Mouse (Mus musculus) forebrain, embryonic 16.5 days (tissue): ENCODE results near the gene Lrmda. TPM values are rescaled to one million over a fixed set of nuclear protein-coding genes. Genes with fewer than 3 reads are reported as not detected.

Experiments used
- ATAC-seq: fragments of 200-750 bp; cut with Nextera tagmentation; 2 replicates; pipeline ENCODE4 v1.8.0; 2017; ENCODE audit warnings: mild to moderate bottlenecking, moderate library complexity
- H3K27ac ChIP-seq: fragments of 300-500 bp; sonication (generic); 2 replicates; pipeline ENCODE4 v1.5.1; 2014; ENCODE audit warnings: low read length, control low read depth
- H3K27me3 ChIP-seq: fragments of 300-500 bp; sonication (generic); replicated peaks from 2 replicates; pipeline ENCODE4 v1.6.1; 2014; ENCODE audit warnings: low read length; ENCODE audit not compliant: control insufficient read depth, insufficient read depth
- H3K36me3 ChIP-seq: fragments of 300-500 bp; sonication (generic); 2 replicates; pipeline ENCODE4 v1.6.1; 2014; ENCODE audit not compliant: control insufficient read depth, insufficient read depth
- H3K4me1 ChIP-seq: fragments of 300-500 bp; sonication (generic); replicated peaks from 2 replicates; pipeline ENCODE4 v1.6.1; 2014; ENCODE audit warnings: low read length; ENCODE audit not compliant: control insufficient read depth, insufficient read depth
- H3K4me2 ChIP-seq: fragments of 300-500 bp; sonication (generic); 2 replicates; pipeline ENCODE4 v1.6.1; 2014; ENCODE audit warnings: mild to moderate bottlenecking, low read length, control low read depth
- H3K4me3 ChIP-seq: fragments of 300-500 bp; sonication (generic); replicated peaks from 2 replicates; pipeline ENCODE4 v1.5.1; 2014; ENCODE audit warnings: mild to moderate bottlenecking, low read length, control low read depth
- H3K9ac ChIP-seq: fragments of 300-500 bp; sonication (generic); replicated peaks from 2 replicates; pipeline ENCODE4 v1.6.1; 2014; ENCODE audit warnings: low read depth, low read length, control low read depth
- H3K9me3 ChIP-seq: fragments of 300-500 bp; sonication (generic); 2 replicates; pipeline ENCODE4 v1.6.1; 2016; ENCODE audit warnings: low read length; ENCODE audit not compliant: control insufficient read depth
- WGBS: fragments of 180-500 bp; shearing (Covaris S2); extraction: QIAGEN DNeasy Blood & Tissue Kit; methylation state at CpG from one replicate; pipeline ENCODE4 v1.1.7; 2014; 5-methylcytosine and 5-hydroxymethylcytosine counted together
- polyA plus RNA-seq: library from polyadenylated mRNA; unstranded; fragments of >200 nt; fragmentation: Nextera tagmentation; extraction: Ambion mirVana; gene quantifications from 2 replicates; pipeline ENCODE4 v1.2.1, GENCODE M21; 2015

Lrmda gene
- polyA plus RNA-seq, 1 experiment from 2014 or later, result not detected

DNA sequence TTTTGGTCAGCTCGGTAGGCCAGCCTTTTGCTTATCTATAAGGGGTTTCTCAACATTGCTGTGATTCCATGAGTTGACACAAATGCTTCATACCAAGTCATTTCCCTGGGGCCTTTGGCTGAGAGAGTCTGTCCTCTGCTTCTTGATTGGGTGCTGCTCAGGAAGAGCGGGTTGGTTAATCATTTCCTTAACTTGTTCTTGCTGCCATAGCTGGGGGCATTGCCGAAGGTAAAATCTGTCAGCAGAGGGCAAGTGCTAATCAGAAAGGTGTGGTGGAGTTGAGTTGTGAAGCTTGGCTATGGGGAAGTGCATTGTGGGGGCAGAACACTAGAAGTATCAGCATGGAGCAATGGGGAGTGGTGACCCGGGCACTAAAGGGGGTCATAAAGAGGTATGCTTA lies 106.8 kb downstream of the Lrmda start:
- no peak overlapping the region for H3K27ac ChIP-seq
- H3K4me2 ChIP-seq, result no peak overlapping the region
- no peak overlapping the region for H3K9ac ChIP-seq
- H3K4me3 ChIP-seq, result no peak overlapping the region
- no peaks in the 10 kb centered on the region for H3K4me1 ChIP-seq
- H3K36me3 ChIP-seq, result no peaks in the 10 kb centered on the region
- 87% methylated on average over 4 of the region's 4 CpGs for WGBS
- ATAC-seq, result no peak
- H3K9me3 ChIP-seq, result no peaks in the 10 kb centered on the region
- 0 out of 2 replicates have a peak, but pooled peaks cover 4% of the 10 kb centered on the region for H3K27me3 ChIP-seq

DNA sequence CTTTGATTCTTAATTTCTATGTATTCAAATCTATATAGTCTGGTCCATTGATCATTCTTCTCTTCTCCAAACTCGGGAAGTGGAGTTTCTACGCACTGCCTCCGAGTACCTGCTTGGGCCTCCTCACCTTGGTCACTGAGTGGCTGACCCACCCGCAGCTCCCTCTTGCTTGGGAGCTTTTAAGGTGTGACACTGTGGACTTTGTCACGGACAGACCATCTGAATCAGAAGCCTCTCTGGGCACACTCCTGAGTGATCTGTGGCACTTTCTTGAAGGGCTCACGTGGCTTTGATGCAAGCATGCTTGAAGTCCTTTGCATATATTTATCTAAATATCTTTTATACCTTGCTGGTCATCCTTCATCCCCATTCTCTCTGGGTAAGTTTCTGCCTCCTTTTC lies 107.3 kb downstream of the Lrmda start:
- Histone ChIP-seq H3K4me2 (no peak overlapping the region), H3K4me1 (no peaks in the 10 kb centered on the region), H3K9ac (no peak overlapping the region), H3K4me3 (no peak overlapping the region), H3K27ac (no peak overlapping the region), H3K36me3 (no peaks in the 10 kb centered on the region), H3K27me3 (0 out of 2 replicates have a peak, but pooled peaks cover 4% of the 10 kb centered on the region), H3K9me3 (no peaks in the 10 kb centered on the region)
- WGBS, result 93% methylated on average over 6 of the region's 6 CpGs
- no peak for ATAC-seq

DNA sequence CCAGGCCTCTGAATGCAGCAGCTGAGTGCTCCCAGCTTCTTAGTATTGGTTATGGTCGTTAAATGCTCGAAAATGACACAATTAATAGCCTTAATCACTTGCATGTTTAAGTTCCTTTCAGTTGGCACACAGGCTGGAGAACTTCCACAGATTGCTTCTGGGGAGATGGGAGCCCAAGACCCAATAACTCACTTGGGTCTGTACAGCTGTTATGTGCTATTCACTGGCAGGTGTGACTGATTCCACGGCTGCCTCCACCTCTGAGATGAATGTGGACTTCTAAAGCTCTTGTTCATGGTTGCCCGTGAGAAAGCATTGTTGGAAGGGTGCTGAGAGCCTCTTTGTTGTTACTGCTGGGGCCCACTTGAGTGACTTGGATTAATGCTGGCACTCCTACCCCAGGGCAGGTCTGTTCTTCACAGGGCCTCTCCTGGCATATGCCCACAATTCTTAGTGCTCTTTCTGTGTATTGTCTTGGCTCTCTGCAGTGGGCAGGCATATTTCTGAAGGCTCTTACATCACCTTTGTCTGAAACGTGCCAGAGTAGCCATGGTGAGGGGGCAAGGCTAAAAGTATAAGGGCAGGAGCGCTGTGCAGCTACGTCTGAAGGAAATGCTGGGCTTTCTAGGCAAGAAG lies 111.6 kb downstream of the Lrmda start:
- H3K27ac ChIP-seq, result no peak overlapping the region
- no peak overlapping the region for H3K9ac ChIP-seq
- H3K4me2 ChIP-seq, result no peak overlapping the region
- 41% methylated on average over 7 of the region's 7 CpGs for WGBS
- no peaks in the 10 kb centered on the region for H3K4me1 ChIP-seq
- 0 out of 2 replicates have a peak, but pooled peaks cover 2% of the 10 kb centered on the region for H3K27me3 ChIP-seq
- no peak for ATAC-seq
- H3K36me3 ChIP-seq, result no peaks in the 10 kb centered on the region
- H3K4me3 ChIP-seq, result no peak overlapping the region
- H3K9me3 ChIP-seq, result peaks cover 3% of the 10 kb centered on the region; the same call in 1 of the 2 replicates

DNA sequence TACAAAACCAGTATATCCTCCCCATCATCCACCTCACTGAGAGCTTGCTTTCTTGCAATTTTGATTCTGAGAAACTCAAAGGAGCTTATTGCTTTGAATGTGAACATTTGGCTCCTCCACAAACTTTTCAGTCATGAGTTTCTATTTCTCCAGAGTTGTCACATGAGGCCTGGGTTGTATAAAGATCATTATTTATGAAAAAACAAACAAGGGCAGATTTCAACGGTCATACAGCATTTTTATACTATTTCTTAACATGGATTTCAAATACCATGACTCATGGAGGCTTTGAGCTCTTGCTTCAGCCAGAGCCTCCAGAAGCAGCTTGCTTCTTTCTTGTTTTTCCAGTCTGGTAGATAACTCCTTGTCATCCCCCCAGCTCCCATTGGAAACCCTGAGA lies 119.8 kb downstream of the Lrmda start:
- Histone ChIP-seq H3K4me2 (no peak overlapping the region), H3K36me3 (no peaks in the 10 kb centered on the region), H3K9ac (no peak overlapping the region), H3K27me3 (no peaks in the 10 kb centered on the region; the same call in 1 of the 2 replicates), H3K27ac (no peak overlapping the region), H3K9me3 (peaks cover 3% of the 10 kb centered on the region; the same call in 1 of the 2 replicates), H3K4me3 (no peak overlapping the region), H3K4me1 (no peaks in the 10 kb centered on the region)
- ATAC-seq, result no peak
- WGBS, result 89% methylated on average over 1 of the region's 1 CpGs

DNA sequence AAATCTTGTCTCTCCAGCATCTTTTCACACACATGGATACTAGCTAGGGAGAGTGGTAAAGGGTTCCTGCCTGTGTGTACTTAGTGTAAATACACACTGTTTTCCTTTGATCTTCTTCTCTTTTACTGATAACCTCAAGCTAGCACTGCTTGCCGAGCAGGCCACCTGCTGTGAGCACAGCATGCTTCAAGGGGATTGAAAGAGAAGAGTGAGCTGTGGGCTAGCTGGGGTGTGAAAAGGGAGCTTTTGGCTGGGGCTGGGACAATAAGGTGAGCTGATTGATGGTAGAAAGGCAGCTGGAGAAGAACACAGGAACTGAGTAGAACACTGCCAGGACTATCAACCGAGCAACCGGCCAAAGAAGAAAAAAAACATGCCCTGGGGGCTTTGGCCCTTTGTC lies 124.5 kb downstream of the Lrmda start:
- ATAC-seq, result no peak
- no peaks in the 10 kb centered on the region; the same call in none of the 2 replicates for H3K27me3 ChIP-seq
- WGBS, result 9% methylated on average over 3 of the region's 3 CpGs
- no peak overlapping the region for H3K4me2 ChIP-seq
- H3K36me3 ChIP-seq, result no peaks in the 10 kb centered on the region
- H3K4me3 ChIP-seq, result no peak overlapping the region
- no peaks in the 10 kb centered on the region for H3K9me3 ChIP-seq
- H3K9ac ChIP-seq, result no peak overlapping the region
- no peak overlapping the region for H3K27ac ChIP-seq
- peaks cover 7% of the 10 kb centered on the region for H3K4me1 ChIP-seq

DNA sequence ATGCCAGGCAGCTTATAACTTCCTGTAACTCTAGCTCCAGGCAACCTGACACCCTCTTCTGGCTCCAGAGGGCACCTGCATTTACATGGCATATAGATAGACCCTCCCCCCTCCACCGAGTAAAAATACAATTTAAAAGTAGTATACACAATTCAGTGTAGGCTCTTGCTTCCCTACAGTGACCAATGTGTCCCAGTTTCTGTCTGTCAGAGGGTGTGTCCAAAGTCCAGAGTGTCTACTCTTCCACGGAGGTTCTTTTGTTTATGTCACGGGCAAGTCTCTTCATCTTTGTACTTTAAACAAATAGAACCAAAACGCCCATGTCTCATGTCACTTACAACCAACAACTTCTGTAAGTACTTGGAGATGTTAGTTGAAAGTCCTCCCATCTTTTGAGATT lies 126.4 kb downstream of the Lrmda start:
- Histone ChIP-seq H3K9ac (no peak overlapping the region), H3K36me3 (no peaks in the 10 kb centered on the region), H3K27ac (no peak overlapping the region), H3K27me3 (peaks cover 3% of the 10 kb centered on the region), H3K4me2 (no peak overlapping the region), H3K4me1 (peaks cover 7% of the 10 kb centered on the region), H3K4me3 (no peak overlapping the region), H3K9me3 (no peaks in the 10 kb centered on the region)
- WGBS, result 81% methylated on average over 4 of the region's 4 CpGs
- ATAC-seq, result no peak

DNA sequence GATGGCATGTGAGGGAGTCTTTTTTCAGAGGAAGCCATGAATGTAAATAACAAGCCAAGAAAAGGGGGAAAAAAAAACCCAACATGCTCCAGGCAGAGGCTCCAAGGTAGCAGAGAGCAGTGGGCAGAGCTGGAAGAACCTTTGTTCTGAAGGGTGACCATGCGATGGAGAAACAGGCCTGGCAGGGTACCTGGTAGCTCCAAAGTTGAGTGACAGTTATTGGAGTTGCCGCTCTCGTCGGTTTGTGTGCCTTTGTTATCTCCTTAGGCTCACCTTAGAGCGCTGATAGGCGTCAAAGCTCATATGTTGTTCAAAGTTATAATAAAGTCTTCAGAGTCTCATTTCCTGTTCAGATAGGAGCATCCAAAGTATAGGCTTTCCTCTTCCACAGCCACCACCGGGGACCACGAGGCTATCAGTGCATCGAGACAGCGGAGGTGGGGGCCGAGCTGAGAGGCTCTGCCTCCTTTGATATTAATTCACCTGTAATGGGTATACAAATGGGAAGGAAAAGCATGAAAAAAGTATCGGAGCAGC lies 127.1 kb downstream of the Lrmda start:
- Histone ChIP-seq H3K4me3 (no peak overlapping the region), H3K27ac (no peak overlapping the region), H3K27me3 (peaks cover 4% of the 10 kb centered on the region), H3K9ac (no peak overlapping the region), H3K9me3 (no peaks in the 10 kb centered on the region), H3K4me2 (no peak overlapping the region), H3K4me1 (peaks cover 7% of the 10 kb centered on the region), H3K36me3 (no peaks in the 10 kb centered on the region)
- WGBS, result 90% methylated on average over 12 of the region's 12 CpGs
- no peak for ATAC-seq

DNA sequence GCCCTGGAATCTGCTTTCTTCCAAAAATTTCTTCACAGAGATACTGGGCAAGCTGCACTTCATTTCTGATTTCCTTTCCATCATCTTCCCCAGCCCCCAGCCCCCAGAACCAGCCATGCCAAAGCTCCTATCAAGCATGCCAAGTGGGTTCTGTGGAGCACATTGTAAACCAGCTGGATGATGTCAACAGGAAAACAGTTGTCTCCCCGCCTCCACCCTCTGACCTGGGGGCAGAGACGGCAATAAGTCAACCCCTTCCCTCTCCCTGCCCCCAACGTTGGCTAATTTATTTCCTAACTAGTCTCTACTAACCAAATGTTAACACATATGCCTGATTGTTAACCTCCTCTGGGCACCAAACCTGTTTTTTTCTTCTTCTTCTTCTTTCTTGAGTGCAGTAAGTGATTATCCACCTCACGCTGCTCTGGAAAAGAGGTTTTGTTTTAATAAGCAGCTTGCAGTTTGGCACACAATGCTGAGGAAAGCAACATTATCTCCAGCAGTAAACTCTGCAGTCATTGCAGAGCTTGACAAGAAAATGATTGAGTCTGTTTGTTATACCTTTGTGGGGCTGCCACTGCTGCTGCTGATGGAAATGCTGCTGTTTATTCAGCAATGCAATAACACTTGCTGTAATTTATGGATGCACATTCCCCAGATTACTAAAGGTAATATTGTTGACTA lies 128.0 kb downstream of the Lrmda start:
- no peaks in the 10 kb centered on the region for H3K36me3 ChIP-seq
- 15% methylated on average over 4 of the region's 4 CpGs for WGBS
- H3K9ac ChIP-seq, result no peak overlapping the region
- H3K27ac ChIP-seq, result peak overlapping the region; percentile 19; the same call in 1 of the 2 replicates
- H3K4me2 ChIP-seq, result no peak overlapping the region
- no peak overlapping the region for H3K4me3 ChIP-seq
- no peak for ATAC-seq
- H3K27me3 ChIP-seq, result peaks cover 4% of the 10 kb centered on the region
- H3K9me3 ChIP-seq, result no peaks in the 10 kb centered on the region
- H3K4me1 ChIP-seq, result peaks cover 12% of the 10 kb centered on the region

DNA sequence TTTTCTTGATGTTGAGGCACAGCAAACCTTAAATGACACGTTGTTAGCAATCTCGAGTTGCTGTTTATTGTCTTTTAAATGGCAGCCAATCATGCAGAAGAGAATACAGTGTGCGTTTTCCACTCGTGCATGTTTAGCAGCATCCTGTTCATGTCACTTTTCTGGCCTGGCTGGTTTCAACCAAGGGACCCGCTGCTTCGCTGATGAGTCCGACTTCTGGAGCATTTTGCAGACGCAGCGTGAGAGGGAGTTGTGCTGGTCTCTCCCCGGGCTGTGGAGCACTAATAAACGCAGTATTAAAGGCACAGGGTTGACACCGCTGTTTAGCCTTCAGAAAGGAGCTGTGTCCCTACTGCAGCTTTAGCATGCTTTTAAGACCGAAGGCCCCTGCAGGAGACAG lies 133.2 kb downstream of the Lrmda start:
- H3K9ac ChIP-seq, result no peak overlapping the region
- WGBS, result 20% methylated on average over 13 of the region's 13 CpGs
- peaks cover 11% of the 10 kb centered on the region for H3K4me1 ChIP-seq
- peak; percentile 28; the same call in 1 of the 2 replicates for ATAC-seq
- H3K4me3 ChIP-seq, result no peak overlapping the region
- peaks cover 39% of the 10 kb centered on the region for H3K27me3 ChIP-seq
- H3K27ac ChIP-seq, result no peak overlapping the region
- no peaks in the 10 kb centered on the region for H3K9me3 ChIP-seq
- H3K36me3 ChIP-seq, result no peaks in the 10 kb centered on the region
- H3K4me2 ChIP-seq, result 0 out of 2 replicates have a peak overlapping the region, but pooled peaks have one; percentile 1
